Mouse (Mus musculus) kidney, embryonic 16.5 days (tissue): ENCODE data around the gene Banf1. TPM values are rescaled to one million over a fixed set of nuclear protein-coding genes. Genes with fewer than 3 reads are reported as not detected.
"Not testable (repeated sequence)": the region's sequence is repeated elsewhere in the genome, so short reads cannot be mapped to it uniquely, and the experiment has no call there.

Experiments used
- ATAC-seq: fragments of 200-750 bp; cut with Nextera tagmentation; 2 replicates; pipeline ENCODE4 v1.8.0; 2017; ENCODE audit warnings: moderate TSS enrichment; ENCODE audit not compliant: low FRiP score, low TSS enrichment
- H3K27ac ChIP-seq: fragments of 300-500 bp; sonication (generic); 2 replicates; pipeline ENCODE4 v1.5.1; 2014; ENCODE audit warnings: low read length
- H3K27me3 ChIP-seq: fragments of 300-500 bp; sonication (generic); 2 replicates; pipeline ENCODE4 v1.6.1; 2014; ENCODE audit warnings: low read length, control low read depth, mixed read lengths; ENCODE audit not compliant: insufficient read depth
- H3K36me3 ChIP-seq: fragments of 300-500 bp; sonication (generic); 2 replicates; pipeline ENCODE4 v1.6.1; 2014; ENCODE audit warnings: low read length, control low read depth, mixed read lengths; ENCODE audit not compliant: insufficient read depth
- H3K4me1 ChIP-seq: fragments of 300-500 bp; sonication (generic); 2 replicates; pipeline ENCODE4 v1.6.1; 2014; ENCODE audit warnings: low read length, control low read depth, mixed read lengths; ENCODE audit not compliant: insufficient read depth
- H3K4me2 ChIP-seq: fragments of 300-500 bp; sonication (generic); replicated peaks from 2 replicates; pipeline ENCODE4 v1.6.1; 2014; ENCODE audit warnings: low read depth, low read length
- H3K4me3 ChIP-seq: fragments of 300-500 bp; sonication (generic); 2 replicates; pipeline ENCODE4 v1.5.1; 2014; ENCODE audit warnings: mild to moderate bottlenecking, low read length
- H3K9ac ChIP-seq: fragments of 300-500 bp; sonication (generic); replicated peaks from 2 replicates; pipeline ENCODE4 v1.6.1; 2014; ENCODE audit warnings: low read length
- H3K9me3 ChIP-seq: fragments of 300-500 bp; sonication (generic); 2 replicates; pipeline ENCODE4 v1.6.1; 2016; ENCODE audit warnings: low read length, control low read depth
- WGBS: fragments of 180-500 bp; shearing (Covaris S2); extraction: QIAGEN DNeasy Blood & Tissue Kit; methylation state at CpG from one replicate; pipeline ENCODE4 v1.1.7; 2014; 5-methylcytosine and 5-hydroxymethylcytosine counted together
- polyA plus RNA-seq: library from polyadenylated mRNA; unstranded; fragments of >200 nt; fragmentation: Nextera tagmentation; extraction: Ambion mirVana; gene quantifications from 2 replicates; pipeline ENCODE4 v1.2.1, GENCODE M21; 2015

The Banf1 gene
- polyA plus RNA-seq, 1 experiment from 2014 or later, result 487 TPM

- Histone ChIP-seq H3K4me1 (peaks cover 6% of the 10 kb centered on the region), H3K4me3 (no peak overlapping the region), H3K27ac (no peak overlapping the region), H3K9ac (no peak overlapping the region), H3K27me3 (no peaks in the 10 kb centered on the region), H3K4me2 (no peak overlapping the region), H3K36me3 (peaks cover 21% of the 10 kb centered on the region), H3K9me3 (no peaks in the 10 kb centered on the region)
- ATAC-seq, result no peak
- 84% methylated on average over 2 of the region's 2 CpGs for WGBS
These were observed 4.8 kb downstream of the Banf1 start for GRCm38 (mm10) chr19:5362186-5362585.

DNA sequence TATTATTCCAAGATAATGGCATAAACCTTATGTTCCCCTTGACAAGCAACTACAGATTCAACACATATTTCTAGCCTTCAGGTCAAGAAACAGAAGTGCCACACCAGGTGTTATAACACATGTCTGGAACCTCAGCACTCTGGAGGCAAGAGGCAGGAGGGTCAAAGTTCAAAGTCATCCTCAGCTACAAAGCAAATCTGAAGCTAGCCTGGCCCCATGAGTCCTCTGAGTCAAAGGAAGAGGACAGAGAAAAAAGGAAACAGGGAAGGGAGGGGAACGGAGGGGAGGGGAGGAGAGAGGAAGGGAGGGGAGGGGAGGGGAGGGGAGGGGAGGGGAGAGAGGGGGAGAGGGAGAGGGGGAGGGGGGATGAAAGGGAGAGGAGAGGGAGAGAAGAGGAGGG lies 10.9 kb downstream of the Banf1 start:
- Histone ChIP-seq H3K9me3 (no peaks in the 10 kb centered on the region), H3K27me3 (no peaks in the 10 kb centered on the region), H3K36me3 (no peaks in the 10 kb centered on the region), H3K27ac (no peak overlapping the region), H3K4me3 (no peak overlapping the region), H3K4me1 (no peaks in the 10 kb centered on the region), H3K9ac (no peak overlapping the region), H3K4me2 (no peak overlapping the region)
- no peak for ATAC-seq
- WGBS, result no CpG with 5 or more reads among the region's 1 CpGs

- WGBS, result 76% methylated on average over 2 of the region's 2 CpGs
- Histone ChIP-seq H3K4me2 (no peak overlapping the region), H3K27me3 (no peaks in the 10 kb centered on the region), H3K9me3 (no peaks in the 10 kb centered on the region), H3K27ac (no peak overlapping the region), H3K9ac (no peak overlapping the region), H3K4me1 (peaks cover 5% of the 10 kb centered on the region; the same call in 1 of the 2 replicates), H3K4me3 (no peak overlapping the region), H3K36me3 (no peaks in the 10 kb centered on the region)
- no peak for ATAC-seq
These were observed 13.4 kb downstream of the Banf1 start for GRCm38 (mm10) chr19:5353609-5354008.

DNA sequence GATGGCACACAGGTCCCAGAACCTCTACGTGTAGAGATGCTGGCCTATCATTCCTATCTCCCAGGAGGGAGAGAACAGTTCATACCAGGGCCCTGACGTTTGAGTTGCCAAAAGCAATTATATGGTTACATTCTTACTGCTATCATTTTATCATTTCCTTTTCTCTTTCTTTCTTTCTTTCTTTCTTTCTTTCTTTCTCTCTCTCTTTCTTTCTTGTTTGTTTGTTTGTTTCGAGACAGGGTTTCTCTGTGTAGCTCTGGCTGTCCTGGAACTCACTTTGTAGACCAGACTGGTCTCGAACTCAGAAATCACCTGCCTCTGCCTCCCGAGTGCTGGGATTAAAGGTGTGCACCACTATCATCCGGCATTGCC lies 17.5 kb downstream of the Banf1 start, which contains the start of gene Cst6:
Gene Cst6, minus strand, starts transcription at position 73 of the 372 bp plus-strand sequence.
- not testable (repeated sequence) for H3K4me1 ChIP-seq, H3K36me3 ChIP-seq, H3K27me3 ChIP-seq, ATAC-seq, H3K27ac ChIP-seq, H3K9me3 ChIP-seq
- H3K9ac ChIP-seq, result peak within 1 kb of the TSS; percentile 65
- peak within 1 kb of the TSS; percentile 75 for H3K4me2 ChIP-seq
- 59% methylated on average over 6 of the region's 6 CpGs for WGBS
- H3K4me3 ChIP-seq, result peak within 1 kb of the TSS; percentile 41

DNA sequence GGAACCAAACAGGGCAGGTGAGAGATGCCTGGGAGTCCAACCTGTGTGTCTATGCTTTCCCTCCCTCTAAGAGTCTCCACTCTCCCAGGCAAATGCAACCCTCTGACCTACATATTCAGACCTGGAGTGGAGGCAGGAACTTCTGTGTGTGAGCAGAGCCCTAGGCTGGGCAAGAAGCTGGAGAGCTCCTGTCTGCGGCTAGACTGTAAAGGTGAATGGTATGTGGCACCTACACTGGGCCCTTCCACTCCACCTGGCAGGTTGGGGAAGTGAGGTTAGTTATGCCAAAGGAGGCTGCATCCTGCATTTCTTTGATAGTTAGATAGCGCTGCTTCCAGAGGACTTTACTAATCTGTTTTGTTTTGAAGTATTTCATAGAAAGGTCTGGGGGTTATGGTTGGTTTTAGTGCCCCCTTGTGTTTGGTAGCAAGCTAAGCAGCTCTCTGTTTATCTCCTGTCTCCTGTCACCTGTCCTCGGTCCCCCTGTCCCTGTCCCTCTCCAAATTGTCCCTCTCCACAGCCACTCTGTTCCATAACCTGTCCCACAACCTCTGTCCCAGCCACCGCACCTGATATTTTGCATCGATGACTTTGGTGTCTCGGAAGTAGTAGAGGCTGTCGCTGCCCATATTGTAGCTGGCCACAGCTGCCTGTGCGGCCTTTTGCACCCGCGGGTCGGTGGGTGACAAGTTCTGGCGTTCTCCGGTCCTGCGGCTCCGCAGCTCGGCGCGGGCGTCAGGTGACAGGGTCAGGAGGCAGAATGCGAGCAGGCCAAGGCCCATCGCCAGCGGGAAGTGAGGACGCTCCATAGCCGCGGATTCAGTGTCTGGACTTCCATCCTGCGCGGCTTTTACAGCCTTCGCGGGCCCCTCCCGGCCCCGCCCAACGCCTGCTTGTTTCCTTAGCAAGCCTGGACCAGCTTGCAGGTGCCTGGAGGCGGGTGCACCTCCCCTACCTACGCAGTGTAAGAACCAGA lies 18.2 kb downstream of the Banf1 start:
- H3K27ac ChIP-seq, result no peak overlapping the region

GRCm38 (mm10) chr19:5348064-5348463 lies 18.9 kb downstream of the Banf1 start:
- no peaks in the 10 kb centered on the region for H3K9me3 ChIP-seq
- H3K27ac ChIP-seq, result no peak overlapping the region
- peaks cover 5% of the 10 kb centered on the region; the same call in 1 of the 2 replicates for H3K4me1 ChIP-seq
- no peaks in the 10 kb centered on the region for H3K36me3 ChIP-seq
- H3K4me2 ChIP-seq, result no peak overlapping the region
- no peak overlapping the region for H3K4me3 ChIP-seq
- no peak overlapping the region for H3K9ac ChIP-seq
- WGBS, result 75% methylated on average over 6 of the region's 6 CpGs
- no peaks in the 10 kb centered on the region for H3K27me3 ChIP-seq
- ATAC-seq, result no peak

More for the DNA sequence above, 18.2 kb downstream of the Banf1 start:
- no peaks in the 10 kb centered on the region for H3K27me3 ChIP-seq
- H3K4me1 ChIP-seq, result peaks cover 5% of the 10 kb centered on the region; the same call in 1 of the 2 replicates
- no peaks in the 10 kb centered on the region for H3K36me3 ChIP-seq
- 4% methylated on average over 34 of the region's 34 CpGs for WGBS
- H3K4me2 ChIP-seq, result peak overlapping the region; percentile 75
- H3K9me3 ChIP-seq, result no peaks in the 10 kb centered on the region
- ATAC-seq, result 0 out of 2 replicates have a peak, but pooled peaks have one; percentile 27
- H3K4me3 ChIP-seq, result peak overlapping the region; percentile 41
- peak overlapping the region; percentile 65 for H3K9ac ChIP-seq

DNA sequence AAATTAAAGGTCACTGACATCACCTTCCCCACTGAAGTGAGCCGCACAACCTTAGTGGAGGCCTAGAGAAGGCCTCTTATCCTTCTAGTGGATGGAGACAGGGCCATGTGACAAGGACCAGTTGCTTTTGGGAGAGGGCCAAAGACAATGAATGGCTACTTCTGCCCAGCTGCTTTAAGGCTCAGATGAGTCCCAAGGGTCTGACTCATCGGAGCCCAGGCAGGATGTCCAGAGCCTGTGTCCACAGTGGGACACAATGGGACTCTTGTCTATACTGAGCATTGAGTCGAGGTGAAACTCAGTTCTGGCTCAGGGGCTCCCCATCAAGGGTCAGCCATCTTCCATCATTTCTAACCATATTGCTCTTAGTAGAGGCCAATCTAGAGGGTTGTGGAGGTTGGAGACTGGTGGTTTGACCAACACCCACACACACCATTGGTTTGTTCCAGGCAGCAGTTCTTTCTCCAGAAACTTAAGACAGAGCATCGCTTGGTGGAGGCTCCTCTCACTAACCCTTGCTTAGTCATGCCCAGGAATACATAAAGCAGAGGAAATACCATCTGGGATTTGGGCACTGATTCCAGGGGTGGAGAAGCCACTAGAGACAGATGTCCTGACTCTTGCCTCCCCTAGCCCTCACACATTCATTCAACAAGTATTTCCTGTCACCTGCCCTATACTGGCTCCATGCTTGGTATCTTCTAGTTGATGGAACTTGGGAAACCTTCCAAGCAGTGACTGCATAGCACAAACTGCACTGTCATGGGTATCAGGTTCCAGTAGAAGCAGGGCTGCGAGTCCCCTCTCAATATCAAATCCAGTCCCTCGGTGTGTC lies 21.5 kb downstream of the Banf1 start:
- Histone ChIP-seq H3K36me3 (no peaks in the 10 kb centered on the region), H3K9ac (no peak overlapping the region), H3K27me3 (no peaks in the 10 kb centered on the region), H3K27ac (no peak overlapping the region), H3K4me3 (no peak overlapping the region), H3K4me2 (no peak overlapping the region), H3K9me3 (no peaks in the 10 kb centered on the region), H3K4me1 (peaks cover 5% of the 10 kb centered on the region; the same call in 1 of the 2 replicates)
- 0 out of 2 replicates have a peak, but pooled peaks have one; percentile 49 for ATAC-seq
- 62% methylated on average over 6 of the region's 6 CpGs for WGBS

GRCm38 (mm10) chr19:5341360-5341759 lies 25.6 kb downstream of the Banf1 start:
- no peaks in the 10 kb centered on the region for H3K27me3 ChIP-seq
- no peak for ATAC-seq
- H3K9ac ChIP-seq, result no peak overlapping the region
- no peaks in the 10 kb centered on the region for H3K9me3 ChIP-seq
- H3K4me1 ChIP-seq, result no peaks in the 10 kb centered on the region
- H3K36me3 ChIP-seq, result no peaks in the 10 kb centered on the region
- H3K4me3 ChIP-seq, result no peak overlapping the region
- H3K4me2 ChIP-seq, result no peak overlapping the region
- WGBS, result 90% methylated on average over 7 of the region's 7 CpGs
- H3K27ac ChIP-seq, result no peak overlapping the region

DNA sequence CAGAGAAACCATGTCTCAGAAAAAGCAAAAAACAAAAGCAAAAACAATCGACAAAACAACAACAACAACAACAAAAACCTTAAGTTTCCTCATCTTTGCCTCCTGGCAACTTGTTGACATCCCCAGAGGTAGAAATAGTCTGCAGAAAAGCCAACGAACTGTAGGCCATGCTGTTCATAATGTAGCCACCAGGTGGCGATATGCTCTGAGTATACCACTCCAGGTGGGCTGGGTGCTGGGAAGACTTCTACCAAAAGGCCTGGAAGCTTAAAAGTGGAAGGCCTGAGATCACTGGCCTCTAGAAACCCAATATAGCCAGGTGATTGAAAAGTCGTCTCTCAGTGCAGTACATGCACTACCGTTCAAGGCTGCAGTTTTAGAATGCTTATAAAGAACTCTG lies 29.0 kb downstream of the Banf1 start:
- peaks cover 3% of the 10 kb centered on the region; the same call in 1 of the 2 replicates for H3K4me1 ChIP-seq
- no peaks in the 10 kb centered on the region for H3K36me3 ChIP-seq
- H3K4me2 ChIP-seq, result no peak overlapping the region
- no peak overlapping the region for H3K9ac ChIP-seq
- H3K27ac ChIP-seq, result no peak overlapping the region
- 14% methylated on average over 5 of the region's 5 CpGs for WGBS
- ATAC-seq, result no peak
- H3K27me3 ChIP-seq, result no peaks in the 10 kb centered on the region
- no peaks in the 10 kb centered on the region for H3K9me3 ChIP-seq
- no peak overlapping the region for H3K4me3 ChIP-seq
